9 mouse cellular contexts compared by ENCODE assay signal in the genomic region with DNA sequence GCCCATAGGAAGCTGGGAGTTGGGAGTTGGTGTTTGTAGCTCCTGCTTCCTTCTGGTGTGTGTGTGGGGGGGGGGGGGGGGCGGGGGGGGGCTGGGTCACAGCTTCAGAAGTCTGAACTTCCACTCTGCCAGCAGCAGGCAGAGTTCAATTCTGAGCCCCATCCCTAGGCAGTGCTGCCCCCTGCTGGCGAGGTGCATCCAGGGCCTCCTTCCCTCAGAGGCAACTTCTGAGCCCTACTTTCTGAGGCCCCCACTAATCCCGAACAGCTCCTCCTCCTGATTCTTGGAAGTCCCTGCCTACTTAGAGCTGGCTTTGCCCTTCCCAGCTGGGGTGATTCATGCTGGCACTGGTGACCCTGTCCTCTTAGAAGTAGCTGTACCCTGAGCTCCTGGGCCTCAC. TPM values are rescaled to one million over a fixed set of nuclear protein-coding genes. Genes with fewer than 3 reads are reported as not detected.
A peak's percentile ranks its signal among the peaks of the same experiment; 100 is the strongest.
DNase-seq lines count a peak whose midpoint lies in the region; ATAC-seq lines count a peak whose summit lies in the region.
"Had no signal": no experiment of that assay in that cellular context is flagged by ENCODE, and none has a peak within 500 bp of the region (broad histone marks: within the 10 kb centered on the region; RNA-seq: fewer than 3 reads in every experiment).

No protein-coding gene starts in this region.

- DNase-seq in forebrain, embryonic 11.5 days (ENCODE audit: low spot score) = peak; percentile 69
- DNase-seq in liver = peak; percentile 32
- DNase-seq in adrenal gland, adult 2 months = peak; percentile 49
- peak; percentile 28 for DNase-seq in lung, postnatal 10 days
- DNase-seq in forebrain, embryonic 10.5 days (ENCODE audit: extremely low spot score, low spot score) = no peak

- 14% methylated on average over 3 of the region's 3 CpGs for WGBS in forebrain, embryonic 11.5 days
- WGBS in forebrain, embryonic 15.5 days = 13% methylated on average over 3 of the region's 3 CpGs
- 6% methylated on average over 2 of the region's 3 CpGs for WGBS in liver, embryonic 12.5 days (ENCODE audit: insufficient replicate concordance)
- 28% methylated on average over 3 of the region's 3 CpGs for WGBS in forebrain, embryonic 10.5 days

- ATAC-seq in forebrain, embryonic 11.5 days (replicated peaks; ENCODE audit: low FRiP score) = no peak
- no peak for ATAC-seq in forebrain, embryonic 15.5 days (replicated peaks)
- ATAC-seq in liver, embryonic 12.5 days = no peak
- ATAC-seq in activated CD4-positive, CD25-positive, alpha-beta regulatory T cell, adult 4 months = no peak

- no peak overlapping the region for H3K4me2 ChIP-seq in forebrain, embryonic 11.5 days (ENCODE audit: low read depth, low read length, severe bottlenecking)
- H3K4me2 ChIP-seq in forebrain, embryonic 15.5 days (replicated peaks) = no peak overlapping the region
- no peak overlapping the region for H3K4me2 ChIP-seq in liver, embryonic 12.5 days

- no peaks in the 10 kb centered on the region for H3K4me1 ChIP-seq in forebrain, embryonic 11.5 days (replicated peaks; ENCODE audit: control insufficient read depth, insufficient read depth, low read length)
- no peaks in the 10 kb centered on the region for H3K4me1 ChIP-seq in forebrain, embryonic 15.5 days
- no peaks in the 10 kb centered on the region for H3K4me1 ChIP-seq in liver, embryonic 12.5 days
- H3K4me1 ChIP-seq in forebrain, embryonic 10.5 days = peaks cover 17% of the 10 kb centered on the region

- H3K4me3 ChIP-seq in forebrain, embryonic 11.5 days (ENCODE audit: low read depth, low read length) = no peak overlapping the region
- no peak overlapping the region for H3K4me3 ChIP-seq in forebrain, embryonic 15.5 days
- no peak overlapping the region for H3K4me3 ChIP-seq in liver, embryonic 12.5 days
- no peak overlapping the region for H3K4me3 ChIP-seq in forebrain, embryonic 10.5 days

- H3K9me3 ChIP-seq in forebrain, embryonic 11.5 days (ENCODE audit: control insufficient read depth, low read length) = no peaks in the 10 kb centered on the region
- H3K9me3 ChIP-seq in forebrain, embryonic 15.5 days = no peaks in the 10 kb centered on the region
- no peaks in the 10 kb centered on the region for H3K9me3 ChIP-seq in liver, embryonic 12.5 days (replicated peaks)
- H3K9me3 ChIP-seq in forebrain, embryonic 10.5 days = no peaks in the 10 kb centered on the region

- no peaks in the 10 kb centered on the region for H3K27me3 ChIP-seq in forebrain, embryonic 11.5 days (ENCODE audit: control insufficient read depth, insufficient read depth, low read length)
- no peaks in the 10 kb centered on the region for H3K27me3 ChIP-seq in forebrain, embryonic 15.5 days
- H3K27me3 ChIP-seq in liver, embryonic 12.5 days (replicated peaks) = peaks cover 12% of the 10 kb centered on the region; the same call in 1 of the 2 replicates
- H3K27me3 ChIP-seq in forebrain, embryonic 10.5 days (ENCODE audit: poor library complexity, severe bottlenecking) = peaks cover 62% of the 10 kb centered on the region

- no peak overlapping the region for H3K9ac ChIP-seq in forebrain, embryonic 11.5 days (ENCODE audit: low read length)
- no peak overlapping the region for H3K9ac ChIP-seq in forebrain, embryonic 15.5 days (replicated peaks)
- H3K9ac ChIP-seq in liver, embryonic 12.5 days = no peak overlapping the region

- no peak overlapping the region for H3K27ac ChIP-seq in forebrain, embryonic 11.5 days (ENCODE audit: low read depth, low read length)
- H3K27ac ChIP-seq in forebrain, embryonic 15.5 days (replicated peaks) = no peak overlapping the region
- no peak overlapping the region for H3K27ac ChIP-seq in liver, embryonic 12.5 days
- H3K27ac ChIP-seq in forebrain, embryonic 10.5 days = no peak overlapping the region

- H3K36me3 ChIP-seq in forebrain, embryonic 11.5 days (ENCODE audit: control insufficient read depth, insufficient read depth, low read length) = no peaks in the 10 kb centered on the region
- no peaks in the 10 kb centered on the region for H3K36me3 ChIP-seq in forebrain, embryonic 15.5 days
- no peaks in the 10 kb centered on the region for H3K36me3 ChIP-seq in liver, embryonic 12.5 days
- H3K36me3 ChIP-seq in forebrain, embryonic 10.5 days (replicated peaks) = no peaks in the 10 kb centered on the region

RNA-seq across cellular contexts. Expression of a gene that starts 10.9 kb away (rescaled TPM):
- 0.55 and 0.84 TPM in 2 replicates for polyA plus RNA-seq in forebrain, embryonic 11.5 days (2014; fragmentation: Nextera tagmentation; extraction: Ambion mirVana)
- polyA plus RNA-seq in forebrain, embryonic 15.5 days (2015; fragmentation: Nextera tagmentation; extraction: Ambion mirVana) = 0.69 and 1.0 TPM in 2 replicates
- 0.26 and 0.52 TPM in 2 replicates for polyA plus RNA-seq in liver, embryonic 12.5 days (2016; fragmentation: Nextera tagmentation; extraction: Ambion mirVana)
- under 1 TPM; 0.62 to 0.72 TPM for total RNA-seq in adrenal gland, adult 2 months (2021)
- polyA plus RNA-seq in adrenal gland, adult 2 months (2012; rRNA removed) = 1.8 and 2.0 TPM in 2 replicates
- not detected for polyA plus RNA-seq in activated CD4-positive, CD25-positive, alpha-beta regulatory T cell, adult 4 months (2017; shearing (Covaris generic))
- 0.31 and 0.32 TPM in 2 replicates for polyA plus RNA-seq in forebrain, embryonic 10.5 days (2016; fragmentation: Nextera tagmentation; extraction: Ambion mirVana)
- total RNA-seq: hematopoietic stem cell, adult 5-6 weeks had no signal
